Mouse (Mus musculus): ENCODE results near the gene Tnrc6a.

Gene Tnrc6a

GRCm38 (mm10) chr7:123188462-123188861 lies 64.8 kb downstream of the Tnrc6a start:
- no peak for DNase-seq (ENCODE audit: extremely low spot score, low spot score)

DNA sequence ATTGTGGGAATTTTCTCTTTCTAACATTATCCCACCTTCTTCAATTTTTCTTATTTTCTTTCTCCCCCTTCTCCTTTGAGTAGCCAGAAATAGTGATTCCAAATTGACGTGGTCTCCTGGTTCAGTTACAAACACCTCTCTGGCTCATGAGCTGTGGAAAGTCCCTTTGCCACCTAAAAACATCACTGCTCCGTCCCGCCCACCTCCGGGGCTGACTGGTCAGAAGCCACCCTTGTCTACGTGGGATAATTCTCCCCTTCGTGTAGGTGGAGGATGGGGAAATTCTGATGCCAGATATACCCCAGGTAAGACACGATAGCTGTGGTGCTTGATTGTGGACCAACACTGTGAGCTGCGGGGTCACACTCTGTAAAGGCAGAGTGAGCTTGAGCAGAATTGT lies 66.1 kb downstream of the Tnrc6a start:
- no peak for DNase-seq (ENCODE audit: extremely low spot score, low spot score)

GRCm38 (mm10) chr7:123191731-123192130 lies 68.0 kb downstream of the Tnrc6a start:
- DNase-seq (ENCODE audit: extremely low spot score, low spot score) = no peak

DNA sequence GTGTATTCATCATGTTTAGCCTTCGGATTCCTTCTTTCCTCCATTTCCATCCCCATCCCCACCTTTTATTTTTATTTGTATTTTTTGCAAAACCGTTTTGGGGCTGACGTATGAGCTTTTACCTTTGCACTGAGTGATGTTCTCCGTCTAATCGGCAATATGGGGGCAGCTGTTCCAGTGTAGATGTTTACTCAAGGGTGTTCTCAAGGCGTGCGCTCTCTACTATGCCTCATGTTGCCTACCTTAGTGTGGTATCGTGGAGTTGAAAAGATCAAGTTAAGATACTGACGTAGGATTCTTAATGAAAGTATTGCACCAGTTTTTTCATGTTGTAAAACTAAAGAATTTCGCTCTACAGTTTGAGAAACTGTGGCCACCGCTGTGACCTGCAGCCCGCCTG lies 69.5 kb downstream of the Tnrc6a start:
- no peak for DNase-seq (ENCODE audit: extremely low spot score, low spot score)

GRCm38 (mm10) chr7:123194696-123195095 lies 71.0 kb downstream of the Tnrc6a start:
- DNase-seq (ENCODE audit: extremely low spot score, low spot score) = no peak

GRCm38 (mm10) chr7:123196432-123196831 lies 72.7 kb downstream of the Tnrc6a start:
- DNase-seq (ENCODE audit: extremely low spot score, low spot score) = no peak

DNA sequence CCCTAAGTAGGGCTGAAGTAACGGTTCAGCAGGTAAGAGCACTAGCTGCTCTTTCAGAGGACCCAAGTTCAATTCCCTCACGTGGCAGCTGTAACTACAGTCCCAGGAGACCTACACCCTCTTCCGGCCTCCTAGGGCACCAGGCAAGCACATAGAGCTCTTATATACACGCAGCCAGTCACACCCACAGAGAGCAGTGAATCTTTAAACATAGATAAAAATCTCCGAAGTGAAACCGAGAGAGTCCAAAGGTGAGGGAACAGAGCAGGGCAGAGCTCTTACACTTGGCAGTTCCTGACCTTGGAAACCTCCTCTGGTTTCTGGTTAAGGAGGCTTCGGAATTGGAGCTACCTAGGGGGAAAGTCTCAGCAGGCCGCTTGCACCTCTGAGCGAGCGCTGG lies 75.0 kb downstream of the Tnrc6a start:
- no peak for DNase-seq (ENCODE audit: extremely low spot score, low spot score)

- DNase-seq (ENCODE audit: extremely low spot score, low spot score) = no peak
These were observed 75.5 kb downstream of the Tnrc6a start for GRCm38 (mm10) chr7:123199151-123199550.

- DNase-seq (ENCODE audit: extremely low spot score, low spot score) = no peak
These were observed 76.0 kb downstream of the Tnrc6a start for GRCm38 (mm10) chr7:123199656-123200206.

DNA sequence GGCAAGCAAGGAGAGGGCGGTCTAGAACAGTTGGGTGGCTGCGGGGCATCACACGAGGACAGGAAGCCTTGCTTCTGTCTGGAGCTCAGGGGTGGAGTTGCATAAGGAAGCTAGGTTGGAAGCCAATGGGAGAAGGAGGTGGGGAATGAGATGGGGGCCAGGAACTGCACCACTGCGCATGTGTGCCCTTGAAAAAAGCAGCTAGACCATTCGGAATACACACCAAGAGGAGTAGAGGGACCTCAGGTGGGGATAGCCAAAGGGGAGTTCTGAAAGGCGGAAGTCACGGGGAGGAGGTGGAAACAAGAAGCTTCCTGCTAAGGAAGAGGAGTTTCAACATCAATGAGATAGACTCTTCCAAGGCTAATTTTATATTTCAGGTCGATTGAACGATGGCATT lies 77.0 kb downstream of the Tnrc6a start:
- DNase-seq (ENCODE audit: extremely low spot score, low spot score) = no peak

GRCm38 (mm10) chr7:123205261-123205660 lies 81.6 kb downstream of the Tnrc6a start:
- peak; percentile 57 for DNase-seq (ENCODE audit: extremely low spot score, low spot score)

GRCm38 (mm10) chr7:123207561-123207960 lies 83.9 kb downstream of the Tnrc6a start:
- no peak for DNase-seq (ENCODE audit: extremely low spot score, low spot score)

DNA sequence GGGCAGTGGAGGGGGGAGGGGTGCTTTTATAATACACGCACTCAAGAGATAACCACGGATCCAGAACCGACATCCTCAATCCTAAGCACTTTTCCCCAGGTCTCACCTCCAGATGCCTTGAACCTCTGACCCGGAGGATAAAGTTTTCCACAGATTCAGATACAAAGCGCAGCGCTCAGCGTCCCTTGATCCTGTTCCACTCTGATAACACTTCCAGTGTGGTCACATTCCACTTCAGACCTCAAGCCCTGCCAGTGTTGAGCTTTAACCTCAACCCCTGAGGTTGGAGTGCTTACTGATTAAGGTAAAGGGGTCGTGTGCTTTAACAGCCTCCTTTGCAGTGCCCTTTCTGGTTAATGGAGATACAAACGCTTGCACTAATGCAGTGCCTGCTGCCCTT lies 86.2 kb downstream of the Tnrc6a start:
- no peak for DNase-seq (ENCODE audit: extremely low spot score, low spot score)

GRCm38 (mm10) chr7:123211461-123211860 lies 87.8 kb downstream of the Tnrc6a start:
- no peak for DNase-seq (ENCODE audit: extremely low spot score, low spot score)

DNA sequence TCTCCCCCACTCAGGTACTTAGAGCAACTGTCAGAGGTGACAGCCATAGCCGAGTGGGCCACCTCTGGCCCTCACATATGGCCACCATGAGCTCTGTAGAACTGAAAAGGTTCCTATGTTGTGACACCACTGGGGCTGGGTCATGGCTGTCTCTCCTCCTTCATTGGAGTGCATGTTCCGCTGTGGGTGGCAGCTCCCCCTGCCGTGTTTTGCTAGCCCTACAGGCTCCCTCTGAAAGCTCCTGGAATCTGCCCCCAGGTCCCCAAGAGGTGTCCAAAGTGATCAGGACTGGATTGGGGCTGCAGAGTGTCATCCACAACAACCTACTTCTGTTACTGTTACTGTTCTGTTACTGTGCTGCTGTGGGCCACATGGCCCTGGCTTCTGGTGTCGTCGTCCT lies 88.6 kb downstream of the Tnrc6a start:
- no peak for DNase-seq (ENCODE audit: extremely low spot score, low spot score)

GRCm38 (mm10) chr7:123214365-123215075 lies 90.8 kb downstream of the Tnrc6a start, which contains the start of gene Slc5a11:
TSS of gene Slc5a11 (plus strand) at chr7:123214780.
- DNase-seq (ENCODE audit: extremely low spot score, low spot score) = no peak

- DNase-seq (ENCODE audit: extremely low spot score, low spot score) = no peak
These were observed 91.5 kb downstream of the Tnrc6a start for GRCm38 (mm10) chr7:123215138-123215537.

DNA sequence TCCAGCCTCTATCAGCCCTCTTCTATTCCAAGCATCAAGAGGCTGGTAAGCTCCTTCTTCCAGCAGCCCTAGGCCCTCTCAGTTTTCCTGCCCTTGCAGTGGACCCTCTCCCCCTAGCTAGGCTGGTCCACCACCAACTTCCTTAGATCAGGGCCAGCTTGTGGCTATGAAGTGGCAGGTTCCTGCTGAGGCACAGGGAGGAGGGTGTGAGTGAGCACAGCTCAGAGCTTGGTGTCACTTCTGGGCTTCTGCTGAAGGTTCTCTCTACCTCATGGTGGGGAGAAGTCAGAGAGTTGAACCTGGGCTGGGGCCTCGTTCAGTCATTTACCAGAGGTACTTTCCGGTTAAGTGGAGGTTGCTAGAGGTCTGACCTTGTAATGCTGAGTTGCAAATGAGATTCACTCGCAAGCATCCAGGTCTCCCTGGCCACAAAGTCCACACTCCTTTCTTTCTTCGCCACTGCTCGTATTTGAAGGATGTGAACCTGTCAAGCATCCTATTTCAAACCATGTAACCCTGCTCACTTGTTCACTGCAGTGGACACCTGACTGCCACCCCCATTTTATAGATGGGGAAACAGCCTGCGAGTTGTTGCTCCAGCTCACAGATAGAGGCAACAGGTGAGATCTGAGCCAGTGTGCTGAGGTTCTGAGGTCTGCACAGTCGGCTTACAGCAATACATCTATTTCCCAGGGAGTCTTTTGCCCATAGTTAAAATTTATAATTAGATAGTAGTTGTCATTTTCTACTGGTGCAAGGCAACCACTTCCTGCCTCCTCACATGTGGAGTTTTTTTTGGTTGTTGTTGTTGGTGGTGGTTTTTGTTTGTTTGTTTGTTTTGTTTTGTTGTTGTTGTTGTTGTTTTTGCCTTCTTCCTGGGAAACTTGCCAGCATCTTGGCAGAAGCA lies 94.0 kb downstream of the Tnrc6a start:
- DNase-seq (ENCODE audit: extremely low spot score, low spot score) = no peak

DNA sequence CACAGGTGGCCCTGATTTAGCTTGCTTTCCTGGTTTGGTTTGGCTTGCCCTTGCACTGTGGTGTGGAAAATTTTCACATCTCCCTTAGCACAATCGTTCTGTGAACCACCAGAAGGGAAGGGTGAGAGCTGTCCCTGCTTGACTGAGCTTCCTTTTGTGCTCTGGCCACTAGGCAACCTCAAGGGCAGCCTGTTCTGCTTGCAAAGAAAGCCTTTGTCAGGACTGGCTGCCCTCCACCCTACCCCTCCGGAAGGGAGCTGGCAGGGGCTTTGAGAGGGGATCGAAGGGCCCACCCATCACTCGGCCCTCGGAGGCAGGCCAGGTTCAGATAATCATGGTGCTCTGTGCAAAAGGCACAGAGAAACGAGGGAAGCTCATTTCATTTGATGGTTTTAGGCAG lies 94.9 kb downstream of the Tnrc6a start:
- DNase-seq (ENCODE audit: extremely low spot score, low spot score) = no peak

- no peak for DNase-seq (ENCODE audit: extremely low spot score, low spot score)
These were observed 96.3 kb downstream of the Tnrc6a start for GRCm38 (mm10) chr7:123219781-123220632.

DNA sequence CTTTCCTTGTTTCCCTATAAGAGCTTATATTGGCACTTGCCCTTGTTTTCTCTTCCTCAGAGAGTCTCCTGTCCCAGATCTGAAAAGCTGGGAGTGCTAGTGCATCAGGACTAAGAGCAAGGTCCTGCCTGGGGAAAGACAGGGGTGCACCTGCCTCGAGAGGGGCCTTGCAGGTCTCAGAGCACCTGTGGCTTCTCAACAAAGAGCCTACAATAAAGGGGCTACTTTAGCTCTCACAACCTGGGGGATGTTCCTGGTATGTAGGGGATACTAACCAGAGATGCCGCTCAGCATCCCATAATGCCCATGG lies 96.9 kb downstream of the Tnrc6a start:
- no peak for DNase-seq (ENCODE audit: extremely low spot score, low spot score)

All from neural tube, embryonic 10.5 days (tissue).